Mouse (Mus musculus): ENCODE results near the gene Tmem208. TPM values are rescaled to one million over a fixed set of nuclear protein-coding genes. Genes with fewer than 3 reads are reported as not detected.

Tmem208 gene
- polyA plus RNA-seq, 1 experiment: 3.4 TPM

DNA sequence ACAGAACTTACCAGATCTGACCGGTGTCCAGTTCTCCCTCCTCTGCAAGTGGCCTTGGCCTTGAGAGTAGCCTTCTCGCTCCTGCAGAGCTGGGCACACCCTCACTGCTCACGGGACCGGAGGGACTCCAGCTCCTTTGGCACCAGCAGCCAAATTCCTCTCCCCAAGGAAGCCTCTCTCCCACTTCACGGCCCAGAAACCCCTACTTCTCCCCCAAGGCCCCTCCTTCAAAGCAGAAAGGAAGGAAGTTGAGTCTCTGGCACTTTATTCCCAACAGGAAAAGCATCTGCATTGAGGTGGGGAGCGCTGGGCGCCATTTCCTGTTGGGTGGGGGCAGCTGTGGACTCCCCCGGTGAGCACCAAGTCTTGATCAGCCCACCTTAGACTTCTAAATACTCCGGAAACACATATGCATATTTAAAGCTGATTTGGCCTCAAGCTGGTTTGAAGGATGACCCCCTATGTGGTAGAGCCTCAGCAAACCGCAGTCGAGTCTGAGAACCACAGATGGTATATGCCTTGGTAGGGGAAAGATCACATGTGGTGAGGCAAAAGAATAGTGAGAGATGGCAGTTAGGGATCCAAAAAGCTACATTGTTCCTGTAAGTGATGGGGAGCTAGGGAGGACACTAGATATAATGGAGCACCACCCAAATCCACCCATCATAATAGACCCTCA lies 30.1 kb upstream of the Tmem208 start, which contains the start of gene Exoc3l:
Exoc3l (minus strand) TSS at position 207 of the 679 bp plus-strand sequence.
- Histone ChIP-seq H3K27me3 (ENCODE audit: control insufficient read depth) (peaks cover 5% of the 10 kb centered on the region), H3K4me3 (replicated peaks) (peak within 1 kb of the TSS; percentile 67), H3K4me1 (ENCODE audit: control insufficient read depth) (peaks cover 55% of the 10 kb centered on the region), H3K9me3 (ENCODE audit: control insufficient read depth, low read length) (no peaks in the 10 kb centered on the region), H3K36me3 (ENCODE audit: control insufficient read depth) (peaks cover 41% of the 10 kb centered on the region)
- TF ChIP-seq TAL1 (IDR thresholded peaks at IDR 0.05; ENCODE audit: low read length) (no peak), GATA1 (IDR thresholded peaks at IDR 0.05; ENCODE audit: low read length) (no peak)

GRCm38 (mm10) chr8:105297511-105298192 lies 28.5 kb upstream of the Tmem208 start, which contains the start of gene E2f4:
Gene E2f4 (plus strand): TSS chr8:105297663.
- Histone ChIP-seq H3K4me1 (ENCODE audit: control insufficient read depth) (peaks cover 68% of the 10 kb centered on the region), H3K36me3 (ENCODE audit: control insufficient read depth) (peaks cover 57% of the 10 kb centered on the region), H3K4me3 (replicated peaks) (peak within 1 kb of the TSS; percentile 67), H3K9me3 (ENCODE audit: control insufficient read depth, low read length) (no peaks in the 10 kb centered on the region), H3K27me3 (ENCODE audit: control insufficient read depth) (peaks cover 5% of the 10 kb centered on the region)
- TF ChIP-seq GATA1 (IDR thresholded peaks at IDR 0.05; ENCODE audit: low read length) (no peak), TAL1 (IDR thresholded peaks at IDR 0.05; ENCODE audit: low read length) (no peak)

DNA sequence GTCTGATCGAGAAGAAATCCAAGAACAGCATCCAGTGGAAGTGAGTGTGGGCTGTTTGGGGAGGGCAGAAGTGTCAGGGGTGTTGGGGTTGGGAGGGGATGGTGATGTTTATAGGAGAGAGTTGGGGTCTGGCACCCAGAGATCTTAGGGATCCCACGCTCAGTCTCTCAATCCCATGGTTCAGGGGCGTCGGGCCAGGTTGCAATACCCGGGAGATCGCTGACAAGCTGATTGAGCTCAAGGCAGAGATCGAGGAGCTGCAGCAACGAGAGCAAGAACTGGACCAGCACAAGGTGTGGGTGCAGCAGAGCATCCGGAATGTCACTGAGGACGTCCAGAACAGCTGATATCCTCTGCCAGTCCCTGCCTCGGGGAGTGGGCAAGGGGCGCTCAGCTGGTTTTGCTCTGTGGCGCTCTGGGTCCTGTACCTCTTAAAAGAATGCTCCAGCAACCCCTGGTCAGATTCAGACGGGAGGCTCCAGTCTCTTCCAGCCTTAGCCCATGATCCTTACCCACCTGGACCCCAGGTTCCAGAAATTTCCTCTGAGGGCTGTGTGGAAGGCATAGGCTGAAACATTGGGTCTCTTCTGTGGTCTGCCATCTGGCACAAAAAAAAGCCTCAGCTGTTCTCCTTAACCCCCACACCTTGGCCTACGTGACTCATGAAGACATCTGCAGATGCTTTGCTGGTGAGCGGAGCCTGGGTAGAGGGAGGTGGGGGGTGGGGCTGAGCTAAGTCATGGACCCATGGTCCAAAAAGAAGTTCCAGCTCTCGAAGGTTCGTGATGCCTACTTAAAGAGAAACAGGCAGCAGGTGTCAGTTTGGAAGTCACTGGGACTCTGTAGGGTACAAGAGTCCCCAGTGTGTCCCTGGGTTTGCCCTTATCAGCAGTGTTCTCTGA lies 27.6 kb upstream of the Tmem208 start:
- Histone ChIP-seq H3K27me3 (ENCODE audit: control insufficient read depth) (no peaks in the 10 kb centered on the region; the same call in 1 of the 2 replicates), H3K9me3 (ENCODE audit: control insufficient read depth, low read length) (no peaks in the 10 kb centered on the region), H3K4me3 (replicated peaks) (peak overlapping the region; percentile 67), H3K4me1 (ENCODE audit: control insufficient read depth) (peaks cover 77% of the 10 kb centered on the region), H3K36me3 (ENCODE audit: control insufficient read depth) (peaks cover 67% of the 10 kb centered on the region)
- TF ChIP-seq GATA1 (IDR thresholded peaks at IDR 0.05; ENCODE audit: low read length) (0 out of 2 replicates have a peak, but pooled peaks have one; percentile 15), TAL1 (IDR thresholded peaks at IDR 0.05; ENCODE audit: low read length) (no peak)

GRCm38 (mm10) chr8:105299962-105300361 lies 26.2 kb upstream of the Tmem208 start:
- Histone ChIP-seq H3K4me1 (ENCODE audit: control insufficient read depth) (peaks cover 88% of the 10 kb centered on the region), H3K9me3 (ENCODE audit: control insufficient read depth, low read length) (no peaks in the 10 kb centered on the region), H3K27me3 (ENCODE audit: control insufficient read depth) (no peaks in the 10 kb centered on the region; the same call in 1 of the 2 replicates), H3K36me3 (ENCODE audit: control insufficient read depth) (peaks cover 80% of the 10 kb centered on the region), H3K4me3 (replicated peaks) (peak overlapping the region; percentile 67)
- TF ChIP-seq GATA1 (IDR thresholded peaks at IDR 0.05; ENCODE audit: low read length) (peak; percentile 91), TAL1 (IDR thresholded peaks at IDR 0.05; ENCODE audit: low read length) (peak; percentile 84)

DNA sequence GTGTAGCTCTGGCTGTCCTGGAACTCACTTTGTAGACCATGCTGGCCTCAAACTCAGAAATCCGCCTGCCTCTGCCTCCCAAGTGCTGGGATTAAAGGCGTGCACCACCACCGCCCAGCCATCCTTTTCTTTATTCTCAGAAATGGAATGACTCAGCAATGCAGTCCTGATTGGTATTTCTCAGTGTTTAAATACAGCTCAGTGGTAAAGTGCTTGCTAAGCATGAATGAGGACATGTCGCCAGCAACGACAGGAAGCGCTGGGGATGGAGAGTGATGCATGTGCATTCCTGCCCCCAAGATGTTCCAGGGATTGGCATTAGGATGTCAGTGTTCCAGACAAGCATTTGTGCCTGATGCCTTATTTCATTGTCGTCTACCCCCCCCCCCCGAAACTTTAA lies 22.8 kb upstream of the Tmem208 start:
- peaks cover 86% of the 10 kb centered on the region for H3K4me1 ChIP-seq (ENCODE audit: control insufficient read depth)
- TF ChIP-seq TAL1 (IDR thresholded peaks at IDR 0.05; ENCODE audit: low read length) (no peak), GATA1 (IDR thresholded peaks at IDR 0.05; ENCODE audit: low read length) (no peak)

GRCm38 (mm10) chr8:105303874-105304273 lies 22.3 kb upstream of the Tmem208 start:
- H3K27me3 ChIP-seq (ENCODE audit: control insufficient read depth): no peaks in the 10 kb centered on the region
- H3K4me1 ChIP-seq (ENCODE audit: control insufficient read depth): peaks cover 82% of the 10 kb centered on the region
- peaks cover 100% of the 10 kb centered on the region for H3K36me3 ChIP-seq (ENCODE audit: control insufficient read depth)
- peak overlapping the region; percentile 16 for H3K4me3 ChIP-seq (replicated peaks)
- no peaks in the 10 kb centered on the region for H3K9me3 ChIP-seq (ENCODE audit: control insufficient read depth, low read length)
- no peak for TF ChIP-seq GATA1 (IDR thresholded peaks at IDR 0.05; ENCODE audit: low read length)

More for the DNA sequence above, 22.8 kb upstream of the Tmem208 start:
- Histone ChIP-seq H3K36me3 (ENCODE audit: control insufficient read depth) (peaks cover 100% of the 10 kb centered on the region), H3K27me3 (ENCODE audit: control insufficient read depth) (no peaks in the 10 kb centered on the region), H3K9me3 (ENCODE audit: control insufficient read depth, low read length) (no peaks in the 10 kb centered on the region), H3K4me3 (replicated peaks) (peak overlapping the region; percentile 25)

DNA sequence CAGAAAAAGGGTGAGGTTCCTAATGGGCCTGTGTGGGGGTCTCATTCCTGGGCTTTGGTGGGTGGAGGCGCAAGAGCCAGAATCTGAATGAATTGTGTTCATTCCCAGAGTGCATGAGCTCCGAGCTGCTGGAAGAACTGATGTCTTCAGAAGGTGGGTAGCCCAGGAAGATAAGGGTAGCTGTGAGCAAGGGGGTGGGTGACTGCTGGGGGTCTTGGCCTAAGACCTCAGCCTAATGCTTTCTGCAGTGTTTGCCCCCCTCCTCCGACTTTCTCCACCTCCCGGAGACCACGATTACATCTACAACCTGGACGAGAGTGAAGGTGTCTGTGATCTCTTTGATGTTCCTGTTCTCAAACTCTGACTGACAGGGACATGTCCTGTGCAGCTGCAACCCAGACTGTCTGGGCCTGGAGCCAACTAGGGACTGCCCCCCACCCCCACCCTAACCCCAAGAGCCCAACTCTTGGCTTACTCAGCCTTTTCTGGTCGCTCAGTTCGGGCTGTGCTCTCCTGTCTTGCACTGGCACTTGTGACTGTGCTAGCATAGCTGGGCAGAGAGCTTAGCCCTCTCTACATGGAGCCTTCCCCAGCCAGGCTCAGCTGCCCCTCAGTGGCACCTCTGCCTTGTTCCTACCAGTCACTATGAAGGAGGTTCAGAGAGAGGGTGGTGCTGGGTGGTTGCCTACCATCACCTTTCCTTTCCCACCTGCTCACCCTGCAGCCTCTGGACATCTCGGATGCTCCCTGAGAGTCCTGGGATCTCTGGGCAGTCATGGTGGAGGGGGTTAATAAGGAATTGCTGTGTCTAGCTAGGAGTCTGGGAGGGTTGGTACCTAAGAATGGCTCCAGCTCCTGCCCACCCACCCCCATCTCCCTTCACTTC lies 21.6 kb upstream of the Tmem208 start:
- TF ChIP-seq TAL1 (IDR thresholded peaks at IDR 0.05; ENCODE audit: low read length) (no peak), GATA1 (IDR thresholded peaks at IDR 0.05; ENCODE audit: low read length) (no peak)
- Histone ChIP-seq H3K36me3 (ENCODE audit: control insufficient read depth) (peaks cover 100% of the 10 kb centered on the region), H3K9me3 (ENCODE audit: control insufficient read depth, low read length) (no peaks in the 10 kb centered on the region), H3K4me1 (ENCODE audit: control insufficient read depth) (peaks cover 80% of the 10 kb centered on the region), H3K4me3 (replicated peaks) (peak overlapping the region; percentile 27), H3K27me3 (ENCODE audit: control insufficient read depth) (no peaks in the 10 kb centered on the region)

All from erythroblast, embryonic 14.5 days (primary cell).